Mouse (Mus musculus): ENCODE measurements around the gene Dapk2. TPM values are rescaled to one million over a fixed set of nuclear protein-coding genes. Genes with fewer than 3 reads are reported as not detected.

Gene Dapk2
- total RNA-seq (2021), result 10 to 100 TPM; 24.2 to 38.4 TPM
- long read RNA-seq, experiment 1, transcript Dapk2-203 (3 exons, 568 nt), result major isoform, 7 of 55 reads
- long read RNA-seq, experiment 1, transcript Dapk2-201 (12 exons, 1,772 nt), result major isoform, 7 of 55 reads
- long read RNA-seq, experiment 1, partial matches to known transcripts, result 1 of 55 reads
- long read RNA-seq, experiment 1, other reads (novel, unspliced or antisense), result 40 of 55 reads
- long read RNA-seq, experiment 2, transcript Dapk2-203 (3 exons, 568 nt), result major isoform, 7 of 32 reads
- long read RNA-seq, experiment 2, transcript Dapk2-201 (12 exons, 1,772 nt), result major isoform, 7 of 32 reads
- long read RNA-seq, experiment 2, partial matches to known transcripts, result 1 of 32 reads
- long read RNA-seq, experiment 2, other reads (novel, unspliced or antisense), result 17 of 32 reads

DNA sequence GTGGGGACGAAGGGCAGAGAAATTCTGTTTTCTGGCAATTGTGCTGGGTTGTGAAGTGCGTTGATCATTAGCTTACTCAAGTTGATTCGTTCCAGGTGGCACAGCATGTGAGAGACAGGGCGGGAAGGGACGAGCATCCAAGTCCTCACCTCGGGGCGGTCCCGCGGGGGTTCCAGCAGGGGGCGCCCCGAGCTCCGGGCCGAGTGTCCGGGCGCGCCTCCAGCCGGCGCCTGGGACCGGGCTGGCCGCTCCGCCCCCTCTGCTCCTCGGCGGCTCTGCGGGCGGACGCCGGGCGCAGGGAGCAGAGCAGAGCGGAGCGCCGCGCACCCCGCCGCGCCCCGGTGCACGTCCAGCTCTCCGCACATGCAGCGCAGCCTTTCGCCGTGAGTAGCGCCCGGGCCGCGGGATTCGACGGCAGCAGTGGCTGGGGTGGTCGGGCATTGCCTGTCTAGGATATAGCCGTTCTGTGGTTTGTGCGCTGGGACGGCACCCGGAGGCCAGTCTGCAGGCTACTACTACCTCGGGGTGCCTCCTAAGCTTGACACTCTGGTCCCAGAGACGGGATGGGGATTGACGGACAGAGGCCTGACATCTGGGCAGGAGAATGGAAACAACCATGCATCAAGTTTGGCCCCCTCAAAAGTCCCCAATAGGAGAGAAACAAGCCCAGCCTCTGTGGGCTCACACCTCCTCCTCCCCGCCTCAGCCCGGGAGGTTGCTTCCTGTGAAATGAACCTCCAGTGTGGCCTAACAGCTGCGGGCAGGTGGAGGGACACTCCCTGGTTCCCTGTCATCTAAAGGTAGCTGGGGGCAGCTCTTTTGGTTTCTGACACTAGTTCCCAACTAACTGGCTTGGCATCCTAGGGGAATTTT is at the start of gene Dapk2:
Gene Dapk2, plus strand, starts transcription at position 266 of the 873 bp plus-strand sequence.
- intact Hi-C loops (cut with DNase I), result loop anchor here (1.0 to 2.0 kb wide), 2 partner anchors 83 to 123 kb away; no protein-coding TSS in a partner anchor
- Histone ChIP-seq H3K4me3 (peak within 1 kb of the TSS; percentile 87), H3K27ac (peak within 1 kb of the TSS; percentile 93)
- peak; percentile 89 for TF ChIP-seq CTCF (IDR thresholded peaks at IDR 0.05)
- DNase-seq, result peak; percentile 96

DNA sequence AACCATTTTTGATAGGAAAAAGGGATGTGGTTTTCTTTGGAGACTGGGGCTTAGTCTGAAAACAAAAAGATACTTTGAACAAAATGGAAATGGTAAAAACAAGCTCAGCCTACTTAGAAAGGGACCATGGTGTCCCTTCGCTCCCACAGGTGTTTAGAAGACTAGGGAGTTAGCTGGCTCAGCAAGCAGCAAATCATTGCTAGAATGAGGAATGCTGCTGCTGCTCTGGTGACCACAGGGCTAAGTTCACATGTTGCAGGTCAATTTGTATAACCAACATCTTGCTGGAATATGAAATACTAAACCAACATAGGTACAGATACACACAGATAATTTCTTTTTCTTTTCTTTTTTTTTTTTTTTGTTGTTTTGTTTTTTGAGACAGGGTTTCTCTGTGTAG is 48.4 kb upstream of the Dapk2 start:
- Histone ChIP-seq H3K27ac (no peak overlapping the region), H3K4me3 (no peak overlapping the region)
- no peak for TF ChIP-seq CTCF (IDR thresholded peaks at IDR 0.05)
- intact Hi-C loops (cut with DNase I), result no loop called here
- no peak for DNase-seq

DNA sequence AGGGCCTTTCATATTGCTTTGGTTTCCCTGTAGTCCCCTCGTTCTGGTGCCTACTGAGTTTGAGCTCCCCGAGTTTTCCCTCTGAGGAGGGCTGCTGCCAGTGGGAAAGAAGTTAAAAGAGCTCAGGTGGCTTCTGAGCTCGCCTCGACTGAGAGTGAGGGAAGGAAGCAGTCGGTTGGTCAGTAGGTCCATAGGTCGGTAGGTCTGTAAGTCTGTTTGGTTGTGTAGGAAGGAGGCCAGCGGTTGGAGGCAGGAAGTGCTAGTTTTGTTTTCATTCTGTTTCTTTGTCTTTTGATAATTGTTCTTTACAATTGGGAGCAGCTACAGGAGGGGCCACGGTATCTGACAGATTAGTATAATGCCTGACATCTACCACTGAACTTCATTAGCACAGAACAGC is 47.9 kb upstream of the Dapk2 start:
- H3K27ac ChIP-seq, result no peak overlapping the region
- no peak for TF ChIP-seq CTCF (IDR thresholded peaks at IDR 0.05)
- intact Hi-C loops (cut with DNase I), result no loop called here
- no peak overlapping the region for H3K4me3 ChIP-seq
- no peak for DNase-seq

DNA sequence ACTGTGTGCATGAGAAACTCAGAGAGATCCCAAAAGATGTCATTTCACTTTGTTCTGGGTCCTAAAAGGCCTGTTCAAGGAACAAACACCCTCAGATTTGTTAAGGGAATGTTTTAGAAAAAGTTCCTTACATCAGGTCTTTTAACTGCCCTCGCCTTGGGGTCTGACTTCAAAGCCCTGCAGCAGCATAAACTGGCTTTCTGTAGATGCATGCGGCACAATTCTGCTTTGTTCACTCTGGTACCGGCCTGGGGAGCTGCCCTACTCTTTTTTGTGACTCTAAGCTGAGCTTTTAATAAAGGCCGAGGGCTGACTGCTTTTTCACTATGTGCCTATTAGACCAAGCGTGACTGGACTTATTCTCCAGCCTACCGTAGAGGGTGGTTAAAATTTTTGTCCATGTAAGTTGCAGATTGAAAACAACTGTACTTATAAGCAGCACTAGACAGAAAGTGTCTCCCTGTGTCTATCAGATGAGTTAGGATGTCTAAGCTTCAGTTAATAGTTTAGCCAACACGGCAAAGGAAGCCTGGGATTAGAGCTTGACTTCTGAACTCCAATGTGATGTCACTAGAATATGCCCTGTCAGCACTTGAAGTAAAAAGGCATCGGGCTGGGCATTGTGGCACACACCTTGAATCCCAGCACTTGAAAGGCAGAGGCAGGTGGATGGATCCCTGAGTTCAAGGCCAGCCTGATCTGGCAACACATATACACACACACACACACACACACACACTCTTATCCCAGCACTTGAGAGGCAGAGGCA is 47.2 kb upstream of the Dapk2 start:
- no peak for TF ChIP-seq CTCF (IDR thresholded peaks at IDR 0.05)
- Histone ChIP-seq H3K4me3 (no peak overlapping the region), H3K27ac (no peak overlapping the region)
- no peak for DNase-seq
- intact Hi-C loops (cut with DNase I), result no loop called here

DNA sequence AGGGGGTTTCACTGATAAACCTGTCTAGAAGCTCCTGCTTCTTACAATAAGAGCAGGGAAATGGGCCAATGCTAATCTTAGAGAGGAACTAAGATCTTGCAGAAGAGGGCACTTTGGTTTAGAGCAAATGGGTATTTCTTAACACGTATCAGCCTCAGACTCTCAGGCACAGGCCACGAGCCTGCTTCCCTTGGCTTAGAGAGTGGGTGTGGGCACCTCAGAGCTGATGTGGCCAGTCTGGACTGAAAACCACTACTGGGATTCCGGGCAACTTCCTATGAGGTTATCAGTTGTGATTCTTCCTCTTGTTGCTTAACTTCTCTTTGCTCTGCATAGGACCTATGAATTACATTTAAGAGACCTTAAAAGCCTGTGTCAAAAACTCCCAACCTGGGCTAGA is 43.7 kb upstream of the Dapk2 start:
- Histone ChIP-seq H3K4me3 (no peak overlapping the region), H3K27ac (no peak overlapping the region)
- DNase-seq, result no peak
- TF ChIP-seq CTCF (IDR thresholded peaks at IDR 0.05), result no peak
- intact Hi-C loops (cut with DNase I), result no loop called here

DNA sequence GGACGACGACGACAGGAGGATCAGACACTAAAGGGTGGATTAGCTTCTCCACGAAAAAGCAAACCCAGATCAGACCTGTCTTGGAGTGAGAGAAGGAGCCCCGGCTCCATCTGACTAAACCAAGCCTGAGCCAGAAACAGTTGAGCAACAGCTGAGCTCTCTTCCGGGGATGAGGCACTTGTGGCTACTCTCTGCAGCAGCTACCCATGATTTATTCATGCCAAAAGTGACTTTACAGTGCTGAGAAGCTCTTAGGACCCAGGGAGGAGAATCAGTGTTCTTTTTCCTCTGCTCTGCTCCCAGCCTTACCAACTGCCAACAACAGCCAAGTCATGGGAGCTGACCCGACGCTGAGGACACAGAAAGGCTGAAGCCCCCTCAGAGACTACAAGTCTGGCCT is 41.1 kb upstream of the Dapk2 start:
- no peak overlapping the region for H3K4me3 ChIP-seq
- H3K27ac ChIP-seq, result peak overlapping the region; percentile 64
- intact Hi-C loops (cut with DNase I), result no loop called here
- peak; percentile 44 for DNase-seq
- TF ChIP-seq CTCF (IDR thresholded peaks at IDR 0.05), result no peak

DNA sequence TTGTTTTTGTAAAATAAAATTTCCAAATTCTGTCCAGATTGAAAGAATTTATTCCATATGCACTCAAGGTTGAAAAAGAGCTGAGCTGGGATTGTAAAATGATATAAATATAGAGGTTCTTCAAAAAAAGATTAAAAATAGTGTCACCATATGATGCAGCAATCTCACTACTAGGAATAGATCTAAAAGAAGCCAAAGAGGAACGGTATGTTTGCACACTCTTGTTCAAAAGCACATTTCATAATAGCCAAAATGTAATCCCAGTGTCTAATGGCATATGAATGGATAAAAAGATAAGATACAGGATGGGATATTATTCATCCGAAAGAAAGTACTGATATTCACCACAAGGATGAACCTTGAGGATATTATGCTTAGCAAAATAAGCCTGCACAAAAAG is 38.5 kb upstream of the Dapk2 start:
- no peak for TF ChIP-seq CTCF (IDR thresholded peaks at IDR 0.05)
- intact Hi-C loops (cut with DNase I), result no loop called here

DNA sequence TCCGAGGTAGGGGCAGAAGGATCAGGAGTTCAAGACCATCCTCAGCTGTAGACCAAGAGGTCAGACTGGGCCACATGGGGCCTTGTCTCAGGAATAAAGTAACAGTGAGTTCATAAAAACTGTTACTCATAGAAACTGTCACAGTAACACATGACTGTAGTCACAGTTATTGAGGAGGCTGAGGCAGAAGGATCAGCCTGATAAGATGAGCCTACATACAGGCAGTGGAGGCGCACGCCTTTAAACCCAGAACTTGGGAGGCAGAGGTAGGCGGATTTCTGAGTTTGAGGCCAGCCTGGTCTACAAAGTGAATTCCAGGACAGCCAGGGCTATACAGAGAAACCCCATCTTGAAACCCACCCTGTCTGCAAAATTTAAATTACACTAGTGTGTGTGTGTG is 37.9 kb upstream of the Dapk2 start:
- intact Hi-C loops (cut with DNase I), result loop anchor here (5.0 kb wide), 1 partner anchor 58 kb away; the partner anchor contains the start of gene Ppib
- Histone ChIP-seq H3K4me3 (no peak overlapping the region), H3K27ac (no peak overlapping the region)
- DNase-seq, result no peak
- TF ChIP-seq CTCF (IDR thresholded peaks at IDR 0.05), result no peak

More for the DNA sequence above, 38.5 kb upstream of the Dapk2 start:
- Histone ChIP-seq H3K4me3 (no peak overlapping the region), H3K27ac (no peak overlapping the region)
- no peak for DNase-seq

DNA sequence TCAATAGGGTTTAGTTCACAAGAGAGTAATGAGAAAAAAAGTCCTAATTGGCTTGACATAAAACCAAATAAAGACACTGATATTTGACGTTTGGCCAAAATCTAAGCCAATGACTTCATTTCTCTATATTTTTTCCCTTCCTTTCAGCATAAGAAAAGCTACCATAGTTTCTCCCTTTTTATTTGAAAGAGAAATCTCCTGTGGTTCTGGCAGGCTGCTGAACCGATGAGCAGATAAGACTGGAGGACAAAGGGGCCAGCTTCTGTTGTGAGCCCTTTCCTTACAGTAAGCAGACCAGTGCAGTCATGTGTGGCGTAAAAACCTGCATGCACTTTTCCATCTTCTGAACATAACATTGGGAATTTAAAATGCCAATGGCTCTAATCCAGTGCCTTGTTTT is 37.1 kb upstream of the Dapk2 start:
- DNase-seq, result no peak
- Histone ChIP-seq H3K27ac (no peak overlapping the region), H3K4me3 (no peak overlapping the region)
- intact Hi-C loops (cut with DNase I), result loop anchor here (5.0 kb wide), 1 partner anchor 59 kb away; the partner anchor contains the start of gene Ppib
- TF ChIP-seq CTCF (IDR thresholded peaks at IDR 0.05), result no peak

DNA sequence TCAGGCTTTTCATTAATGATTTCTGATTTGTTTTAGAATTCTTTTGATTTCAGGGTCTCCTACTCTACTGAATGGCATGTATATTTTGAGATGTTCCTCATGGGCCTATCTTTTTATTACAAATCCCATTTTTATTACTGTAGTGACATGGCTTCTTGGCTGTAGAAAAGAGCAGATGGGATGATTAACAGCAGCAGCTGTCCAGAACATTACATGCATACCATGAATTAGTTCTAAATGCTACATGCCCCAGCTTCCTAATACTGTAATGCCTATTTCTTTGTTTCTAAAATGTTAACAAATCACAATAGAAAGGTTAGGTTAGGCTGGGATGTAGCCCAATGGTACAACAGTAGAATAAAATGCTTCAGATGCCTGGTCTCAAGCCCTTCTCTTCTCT is 36.6 kb upstream of the Dapk2 start:
- no peak for DNase-seq
- TF ChIP-seq CTCF (IDR thresholded peaks at IDR 0.05), result no peak
- Histone ChIP-seq H3K27ac (no peak overlapping the region), H3K4me3 (no peak overlapping the region)
- intact Hi-C loops (cut with DNase I), result loop anchor here (5.0 kb wide), 1 partner anchor 59 kb away; the partner anchor contains the start of gene Ppib

DNA sequence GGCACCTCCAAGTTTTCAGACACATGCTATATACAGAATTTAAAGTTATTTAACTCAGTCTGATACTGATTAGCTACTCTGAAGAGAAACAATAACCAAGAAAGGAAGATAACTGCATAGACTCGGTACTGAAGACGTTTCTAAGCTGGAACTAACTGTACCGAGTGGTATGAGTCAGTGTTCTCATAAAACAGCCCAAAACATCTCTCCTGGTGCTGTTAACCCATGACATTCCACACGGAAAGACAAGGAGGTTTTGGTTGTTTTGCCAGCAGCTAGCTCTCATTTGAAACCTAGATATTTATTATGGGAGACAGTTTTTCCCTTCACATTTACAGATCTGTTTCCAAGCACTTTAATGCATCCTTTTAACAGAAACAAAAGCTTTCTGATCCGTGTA is 34.4 kb upstream of the Dapk2 start:
- no peak for DNase-seq
- H3K4me3 ChIP-seq, result peak overlapping the region; percentile 99
- peak overlapping the region; percentile 95 for H3K27ac ChIP-seq
- no peak for TF ChIP-seq CTCF (IDR thresholded peaks at IDR 0.05)
- intact Hi-C loops (cut with DNase I), result loop anchor here (5.0 kb wide), 1 partner anchor 61 kb away; the partner anchor contains the start of gene Ppib

DNA sequence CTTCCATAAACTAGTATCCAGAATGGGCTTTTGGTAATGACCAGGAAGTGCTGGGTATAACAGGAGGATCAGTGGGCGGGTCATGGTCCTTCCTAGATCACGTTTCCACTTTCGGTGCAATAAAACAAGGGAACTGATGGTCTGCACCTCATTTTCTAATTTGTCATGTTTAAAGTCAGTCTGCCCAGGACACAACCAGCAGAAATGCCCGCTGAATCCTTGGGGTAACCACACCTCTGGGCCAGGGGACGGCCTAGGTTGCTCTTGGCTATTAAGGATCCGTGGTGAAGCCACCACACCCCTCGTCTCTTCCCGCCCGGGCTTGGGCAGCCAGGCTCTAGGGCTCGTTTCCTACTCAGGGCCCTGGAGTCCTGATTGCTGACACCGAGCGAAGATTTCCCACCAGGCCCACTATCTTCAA is 33.9 kb upstream of the Dapk2 start:
- TF ChIP-seq CTCF (IDR thresholded peaks at IDR 0.05), result no peak
- DNase-seq, result peak; percentile 49
- Histone ChIP-seq H3K27ac (peak overlapping the region; percentile 95), H3K4me3 (peak overlapping the region; percentile 99)
- intact Hi-C loops (cut with DNase I), result loop anchor here (5.0 kb wide), 1 partner anchor 62 kb away; the partner anchor contains the start of gene Ppib

All from gastrocnemius, adult 2 months (tissue).